Mouse (Mus musculus) hindbrain, embryonic 11.5 days (tissue): ENCODE data around the gene Sf3a3. TPM values are rescaled to one million over a fixed set of nuclear protein-coding genes. Genes with fewer than 3 reads are reported as not detected.

Experiments
- ATAC-seq: fragments of 200-750 bp; cut with Nextera tagmentation; 2 replicates; pipeline ENCODE4 v1.8.0; 2017; ENCODE audit warnings: mild to moderate bottlenecking, moderate TSS enrichment, moderate library complexity; ENCODE audit not compliant: low FRiP score
- DNase-seq: peaks from one replicate; pipeline ENCODE4 v3.0.0-alpha.2; 2015; ENCODE audit warnings: low spot score
- H3K27ac ChIP-seq: fragments of 300-500 bp; sonication (generic); 2 replicates; pipeline ENCODE4 v1.5.1; 2014; ENCODE audit warnings: mild to moderate bottlenecking, low read depth, low read length
- H3K27me3 ChIP-seq: fragments of 300-500 bp; sonication (generic); 2 replicates; pipeline ENCODE4 v1.6.1; 2014; ENCODE audit warnings: mild to moderate bottlenecking, low read length, moderate library complexity, mixed read lengths; ENCODE audit not compliant: control insufficient read depth, insufficient read depth
- H3K36me3 ChIP-seq: fragments of 300-500 bp; sonication (generic); 2 replicates; pipeline ENCODE4 v1.6.1; 2014; ENCODE audit warnings: mild to moderate bottlenecking, low read length, moderate library complexity, mixed read lengths; ENCODE audit not compliant: control insufficient read depth, insufficient read depth
- H3K4me1 ChIP-seq: fragments of 300-500 bp; sonication (generic); replicated peaks from 2 replicates; pipeline ENCODE4 v1.6.1; 2014; ENCODE audit warnings: low read length, mixed read lengths; ENCODE audit not compliant: control insufficient read depth, insufficient read depth
- H3K4me2 ChIP-seq: fragments of 300-500 bp; sonication (generic); replicated peaks from 2 replicates; pipeline ENCODE4 v1.6.1; 2014; ENCODE audit warnings: mild to moderate bottlenecking, low read depth, low read length
- H3K4me3 ChIP-seq: fragments of 300-500 bp; sonication (generic); 2 replicates; pipeline ENCODE4 v1.5.1; 2014; ENCODE audit warnings: low read depth, low read length
- H3K9ac ChIP-seq: fragments of 300-500 bp; sonication (generic); 2 replicates; pipeline ENCODE4 v1.6.1; 2014; ENCODE audit warnings: low read depth, low read length
- H3K9me3 ChIP-seq: fragments of 300-500 bp; sonication (generic); 2 replicates; pipeline ENCODE4 v1.6.1; 2016; ENCODE audit warnings: low read length; ENCODE audit not compliant: control insufficient read depth
- WGBS: fragments of 180-500 bp; shearing (Covaris S2); extraction: QIAGEN DNeasy Blood & Tissue Kit; methylation state at CpG from one replicate; pipeline ENCODE4 v1.1.7; 2014; 5-methylcytosine and 5-hydroxymethylcytosine counted together
- polyA plus RNA-seq: library from polyadenylated mRNA; unstranded; fragments of >200 nt; fragmentation: Nextera tagmentation; extraction: Ambion mirVana; gene quantifications from 2 replicates; pipeline ENCODE4 v1.2.1, GENCODE M21; 2014

Gene Sf3a3
- polyA plus RNA-seq, 1 experiment from 2014 or later = 197 TPM

GRCm38 (mm10) chr4:124693135-124693894, 21.3 kb upstream of the Sf3a3 start, which contains the start of gene Utp11:
TSS of gene Utp11 (minus strand) at chr4:124693600.
- Histone ChIP-seq H3K9me3 (no peaks in the 10 kb centered on the region), H3K4me1 (no peaks in the 10 kb centered on the region), H3K36me3 (no peaks in the 10 kb centered on the region), H3K27ac (no peak within 1 kb of the TSS), H3K4me2 (peak within 1 kb of the TSS; percentile 48), H3K9ac (peak within 1 kb of the TSS; percentile 62), H3K27me3 (peaks cover 2% of the 10 kb centered on the region; the same call in 1 of the 2 replicates), H3K4me3 (peak within 1 kb of the TSS; percentile 69)
- DNase-seq (peak; percentile 90), ATAC-seq (peak; percentile 97)
- under 1% methylated on average over 43 of the region's 43 CpGs for WGBS

GRCm38 (mm10) chr4:124694572-124694971, 20.0 kb upstream of the Sf3a3 start:
- Histone ChIP-seq H3K27me3 (peaks cover 4% of the 10 kb centered on the region), H3K36me3 (no peaks in the 10 kb centered on the region), H3K9me3 (no peaks in the 10 kb centered on the region), H3K9ac (no peak overlapping the region), H3K4me2 (no peak overlapping the region), H3K4me1 (no peaks in the 10 kb centered on the region), H3K27ac (no peak overlapping the region), H3K4me3 (no peak overlapping the region)
- no peak for DNase-seq
- WGBS = 86% methylated on average over 2 of the region's 2 CpGs
- ATAC-seq = no peak

- H3K9me3 ChIP-seq = no peaks in the 10 kb centered on the region
- H3K4me3 ChIP-seq = no peak overlapping the region
- 11% methylated on average over 18 of the region's 18 CpGs for WGBS
- no peak overlapping the region for H3K9ac ChIP-seq
- DNase-seq (no peak), ATAC-seq (no peak)
- H3K27me3 ChIP-seq = peaks cover 4% of the 10 kb centered on the region
- no peaks in the 10 kb centered on the region for H3K4me1 ChIP-seq
- no peak overlapping the region for H3K27ac ChIP-seq
- no peak overlapping the region for H3K4me2 ChIP-seq
- H3K36me3 ChIP-seq = no peaks in the 10 kb centered on the region
Observed at GRCm38 (mm10) chr4:124695786-124696516, 18.6 kb upstream of the Sf3a3 start.

- 2% methylated on average over 6 of the region's 6 CpGs for WGBS
- Histone ChIP-seq H3K9ac (no peak overlapping the region), H3K27ac (no peak overlapping the region), H3K36me3 (no peaks in the 10 kb centered on the region), H3K4me1 (0 out of 2 replicates have a peak, but pooled peaks cover 4% of the 10 kb centered on the region), H3K27me3 (peaks cover 10% of the 10 kb centered on the region), H3K9me3 (no peaks in the 10 kb centered on the region), H3K4me3 (no peak overlapping the region), H3K4me2 (peak overlapping the region; percentile 97)
- no peak for DNase-seq
- ATAC-seq = no peak
Observed at GRCm38 (mm10) chr4:124699791-124700190, 14.8 kb upstream of the Sf3a3 start.

DNA sequence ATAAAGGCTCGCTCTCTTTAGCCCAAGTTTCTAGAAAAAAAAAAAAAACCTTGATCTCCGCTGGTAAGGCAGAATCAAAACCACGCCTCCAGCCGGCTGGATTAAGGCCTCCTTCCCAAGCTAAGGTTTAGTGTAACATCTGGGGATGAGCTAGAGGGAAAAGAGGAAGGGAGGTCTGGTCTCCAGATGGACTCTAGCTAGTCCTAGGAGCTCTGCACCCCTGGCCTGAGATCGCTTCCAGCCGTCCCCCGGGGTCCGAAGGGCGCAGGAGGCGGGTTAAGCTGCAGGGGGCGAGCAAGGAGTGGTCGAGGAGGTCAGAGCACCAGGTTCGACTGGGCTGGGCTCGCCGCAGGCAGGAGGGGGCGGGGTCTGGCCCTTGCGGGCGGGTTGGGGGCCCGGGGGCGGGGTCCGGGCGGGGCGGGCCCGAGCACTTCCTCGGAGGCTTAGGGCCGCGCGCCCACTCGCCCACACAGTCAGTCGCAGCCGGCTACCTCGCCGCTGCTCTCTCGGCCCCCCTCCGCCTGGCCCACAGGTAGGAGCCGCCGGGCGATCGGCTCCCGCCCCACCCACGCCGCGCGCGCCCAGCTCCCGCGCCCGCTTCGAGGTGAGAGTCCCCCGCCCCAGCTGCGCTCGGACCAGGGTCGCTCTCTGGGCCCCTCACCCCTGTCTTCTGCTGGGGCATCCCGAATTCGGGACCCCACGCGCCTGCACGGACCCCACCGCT, 14.2 kb upstream of the Sf3a3 start, which contains the start of gene Fhl3:
Fhl3 (plus strand) TSS at position 454 of the 724 bp plus-strand sequence.
- DNase-seq (peak; percentile 69), ATAC-seq (peak; percentile 66)
- Histone ChIP-seq H3K9me3 (no peaks in the 10 kb centered on the region), H3K4me3 (peak within 1 kb of the TSS; percentile 62), H3K4me1 (0 out of 2 replicates have a peak, but pooled peaks cover 4% of the 10 kb centered on the region), H3K27ac (peak within 1 kb of the TSS; percentile 47), H3K27me3 (peaks cover 10% of the 10 kb centered on the region), H3K4me2 (peak within 1 kb of the TSS; percentile 97), H3K36me3 (no peaks in the 10 kb centered on the region), H3K9ac (peak within 1 kb of the TSS; percentile 65)
- WGBS = 2% methylated on average over 38 of the region's 59 CpGs

DNA sequence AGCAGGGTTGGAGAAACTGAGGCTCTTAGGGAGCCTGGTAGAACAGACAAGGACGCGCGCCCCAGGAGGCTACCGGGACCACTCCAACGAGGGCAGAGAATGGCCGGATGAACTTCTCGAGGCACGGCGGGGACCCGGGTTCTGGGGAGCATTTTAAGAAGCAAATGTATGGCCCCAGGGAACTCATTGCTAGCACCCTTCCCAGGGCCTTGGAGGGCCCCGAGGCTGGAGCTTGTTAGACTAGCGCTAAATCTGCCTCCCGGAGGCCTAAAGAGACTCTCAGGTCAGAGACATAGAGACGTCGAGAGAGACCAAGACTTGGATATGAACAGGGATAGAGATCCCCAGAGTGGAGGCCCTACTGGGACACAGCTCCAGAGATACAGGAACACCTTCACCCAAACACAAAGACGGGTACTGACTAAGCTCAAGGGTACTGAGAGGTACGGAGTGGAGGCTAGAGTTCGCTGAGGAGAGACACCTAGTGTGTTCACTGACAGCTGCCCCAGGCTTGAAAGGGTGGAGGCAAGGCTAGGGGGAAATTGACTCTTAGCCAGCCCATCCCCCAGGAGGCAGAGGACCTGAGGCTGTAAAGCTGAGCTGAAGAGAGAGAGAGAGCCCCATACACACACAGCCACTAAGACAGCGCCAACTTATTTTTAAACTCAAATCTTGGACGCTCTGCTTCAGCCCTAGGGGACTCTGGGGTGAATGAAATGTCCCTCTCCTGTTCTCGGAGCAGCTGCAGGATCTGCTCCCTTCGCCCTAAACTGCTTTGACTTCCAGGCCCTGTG, 13.3 kb upstream of the Sf3a3 start:
- H3K4me1 ChIP-seq = 0 out of 2 replicates have a peak, but pooled peaks cover 4% of the 10 kb centered on the region
- ATAC-seq = no peak
- 4% methylated on average over 22 of the region's 22 CpGs for WGBS

DNA sequence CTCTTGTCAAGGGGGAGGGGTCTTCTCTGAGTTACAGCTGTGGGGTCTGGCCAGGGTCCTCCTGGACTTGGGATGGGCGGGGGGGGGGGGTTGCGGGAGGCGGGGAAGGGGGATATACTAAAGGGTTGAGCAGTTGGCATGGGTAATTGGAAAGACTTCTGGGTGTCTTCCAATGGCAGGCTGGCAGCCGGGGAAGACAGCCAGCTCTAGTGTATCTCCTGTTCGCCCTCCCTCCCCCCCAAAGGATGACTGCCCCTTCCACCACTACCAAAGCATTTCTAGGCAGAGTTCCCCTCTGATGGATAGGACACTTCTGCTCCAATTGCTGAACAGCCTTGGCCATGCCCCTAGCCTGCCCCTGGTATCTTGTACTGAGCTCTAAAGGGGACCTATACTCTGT, 12.7 kb upstream of the Sf3a3 start:
- ATAC-seq = no peak
- 0 out of 2 replicates have a peak, but pooled peaks cover 4% of the 10 kb centered on the region for H3K4me1 ChIP-seq
- no peak overlapping the region for H3K9ac ChIP-seq
- H3K36me3 ChIP-seq = no peaks in the 10 kb centered on the region
- no peaks in the 10 kb centered on the region for H3K9me3 ChIP-seq
- 58% methylated on average over 5 of the region's 5 CpGs for WGBS
- peaks cover 8% of the 10 kb centered on the region for H3K27me3 ChIP-seq
- peak overlapping the region; percentile 62 for H3K4me3 ChIP-seq
- no peak overlapping the region for H3K27ac ChIP-seq
- no peak for DNase-seq
- peak overlapping the region; percentile 97 for H3K4me2 ChIP-seq

More for the DNA sequence above, 13.3 kb upstream of the Sf3a3 start:
- H3K9me3 ChIP-seq = no peaks in the 10 kb centered on the region
- H3K27me3 ChIP-seq = peaks cover 10% of the 10 kb centered on the region
- peak overlapping the region; percentile 62 for H3K4me3 ChIP-seq
- H3K4me2 ChIP-seq = peak overlapping the region; percentile 97
- no peaks in the 10 kb centered on the region for H3K36me3 ChIP-seq
- peak overlapping the region; percentile 65 for H3K9ac ChIP-seq
- DNase-seq = peak; percentile 56
- 0 out of 2 replicates have a peak overlapping the region, but pooled peaks have one; percentile 47 for H3K27ac ChIP-seq

DNA sequence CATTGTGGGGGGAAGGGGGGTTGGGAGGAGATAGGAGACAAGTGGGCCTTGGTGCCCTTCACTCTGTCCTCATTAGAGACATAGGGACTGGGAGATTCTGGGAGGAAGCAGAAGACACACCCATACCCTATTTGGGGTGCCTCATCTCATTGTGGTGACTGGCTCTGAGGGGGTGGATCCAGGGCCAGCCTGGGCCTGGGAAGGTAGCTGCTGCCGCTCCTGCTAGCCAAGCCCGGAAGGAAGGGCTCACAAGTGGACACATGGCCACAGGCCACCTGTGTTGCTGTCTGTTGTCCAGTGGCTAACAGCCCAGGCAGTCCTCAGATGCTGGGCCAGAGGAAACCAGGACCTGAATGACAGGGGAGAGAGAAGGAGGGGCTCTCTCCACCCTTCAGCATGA, 11.2 kb upstream of the Sf3a3 start:
- Histone ChIP-seq H3K4me2 (no peak overlapping the region), H3K9ac (no peak overlapping the region), H3K27ac (peak overlapping the region; percentile 72; the same call in 1 of the 2 replicates), H3K4me3 (no peak overlapping the region), H3K4me1 (0 out of 2 replicates have a peak, but pooled peaks cover 4% of the 10 kb centered on the region), H3K9me3 (no peaks in the 10 kb centered on the region), H3K36me3 (no peaks in the 10 kb centered on the region), H3K27me3 (peaks cover 8% of the 10 kb centered on the region)
- ATAC-seq (no peak), DNase-seq (no peak)
- WGBS = 33% methylated on average over 2 of the region's 2 CpGs
